Mouse (Mus musculus): ENCODE results near the gene Pnisr.

GRCm38 (mm10) chr4:21810608-21811007 lies 36.8 kb upstream of the Pnisr start:
- no peak for TF ChIP-seq CTCF (IDR thresholded peaks at IDR 0.05; ENCODE audit: low read depth, low read length)
- no peak for TF ChIP-seq POLR2A (IDR thresholded peaks at IDR 0.05; ENCODE audit: extremely low read depth, insufficient read depth, low read length)
